Mouse (Mus musculus): ENCODE measurements around the gene Foxd1.

The Foxd1 gene

DNA sequence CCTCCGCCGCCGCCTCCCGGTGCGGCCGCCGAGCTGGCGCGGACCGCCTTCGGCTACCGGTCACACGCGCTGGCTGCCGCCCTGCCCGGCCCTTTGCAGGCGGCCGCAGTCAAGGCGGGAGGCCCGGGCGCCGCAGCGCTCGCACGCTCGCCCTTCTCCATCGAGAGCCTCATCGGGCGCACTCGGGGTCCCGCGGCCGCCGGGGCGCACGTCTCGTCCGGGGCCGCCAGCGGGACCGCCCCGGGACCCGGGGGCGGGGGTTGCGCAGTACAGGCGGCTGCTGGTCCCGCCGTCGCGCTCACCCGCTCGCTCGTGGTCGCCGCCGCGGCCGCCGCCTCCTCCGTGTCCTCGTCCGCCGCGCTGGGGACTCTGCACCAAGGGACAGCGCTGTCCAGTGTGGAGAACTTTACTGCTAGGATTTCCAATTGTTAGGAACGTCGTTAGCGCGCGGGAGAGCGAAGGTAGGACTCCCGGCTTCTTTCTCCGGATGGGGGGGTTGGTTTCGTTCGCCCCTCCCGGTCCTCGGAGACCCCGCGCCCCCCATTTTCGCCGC, 1.6 kb downstream of the Foxd1 start:
- DNase-seq (ENCODE audit: low spot score in 2 of 2), result no peak

GRCm38 (mm10) chr13:98356176-98356972, 2.3 kb downstream of the Foxd1 start:
- DNase-seq (ENCODE audit: low spot score in 2 of 2), result no peak

DNA sequence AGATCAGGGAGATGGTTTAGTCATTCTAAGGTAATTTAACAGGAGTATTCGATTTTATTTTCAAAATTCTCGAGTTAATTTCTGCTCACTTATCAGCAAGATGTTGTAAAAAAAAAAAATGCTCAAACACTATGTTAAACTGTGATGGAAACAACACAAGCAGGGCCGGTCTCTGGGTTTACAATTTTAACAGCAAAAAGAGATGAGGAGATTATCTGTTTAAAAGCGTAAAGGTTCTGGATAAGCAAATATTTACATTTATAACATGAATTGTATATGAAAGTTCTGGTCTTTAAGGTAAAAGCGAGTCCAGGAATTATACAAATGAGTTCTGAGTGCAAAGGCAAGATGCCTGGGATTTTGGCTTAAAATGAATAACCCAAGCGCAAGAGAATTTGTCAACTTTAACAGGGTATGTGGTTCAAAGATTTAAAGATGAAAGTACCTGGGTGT, 3.0 kb downstream of the Foxd1 start:
- no peak for DNase-seq (ENCODE audit: low spot score in 2 of 2)

GRCm38 (mm10) chr13:98357433-98358423, 3.7 kb downstream of the Foxd1 start:
- DNase-seq (ENCODE audit: low spot score in 2 of 2), result no peak

- DNase-seq (ENCODE audit: low spot score in 2 of 2), result no peak
Measured at GRCm38 (mm10) chr13:98358424-98359181, 4.6 kb downstream of the Foxd1 start.

GRCm38 (mm10) chr13:98359337-98359736, 5.3 kb downstream of the Foxd1 start:
- no peak for DNase-seq (ENCODE audit: low spot score in 2 of 2)

GRCm38 (mm10) chr13:98360391-98360790, 6.3 kb downstream of the Foxd1 start:
- DNase-seq (ENCODE audit: low spot score in 2 of 2), result no peak

DNA sequence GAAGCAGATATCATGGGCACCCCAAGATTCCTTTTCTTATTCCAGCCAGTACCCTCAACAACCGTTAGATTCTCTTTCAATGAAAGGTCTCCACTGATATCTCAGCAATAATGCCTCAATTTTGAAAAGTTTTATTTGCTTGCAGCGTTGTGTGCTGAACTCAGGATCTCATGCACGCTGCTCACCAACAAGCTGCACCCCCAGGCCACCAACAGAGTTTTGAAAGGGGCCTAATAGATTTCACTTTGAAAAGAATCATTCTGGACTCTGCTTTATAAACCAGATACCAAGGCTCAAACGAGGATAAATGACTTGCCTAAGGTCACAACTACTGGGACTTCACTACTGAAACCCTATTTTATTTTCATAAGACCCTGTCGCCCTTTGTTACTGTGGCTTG, 7.1 kb downstream of the Foxd1 start:
- no peak for DNase-seq (ENCODE audit: low spot score in 2 of 2)

- DNase-seq (ENCODE audit: low spot score in 2 of 2), result no peak
Measured at GRCm38 (mm10) chr13:98363046-98363445, 9.0 kb downstream of the Foxd1 start.

DNA sequence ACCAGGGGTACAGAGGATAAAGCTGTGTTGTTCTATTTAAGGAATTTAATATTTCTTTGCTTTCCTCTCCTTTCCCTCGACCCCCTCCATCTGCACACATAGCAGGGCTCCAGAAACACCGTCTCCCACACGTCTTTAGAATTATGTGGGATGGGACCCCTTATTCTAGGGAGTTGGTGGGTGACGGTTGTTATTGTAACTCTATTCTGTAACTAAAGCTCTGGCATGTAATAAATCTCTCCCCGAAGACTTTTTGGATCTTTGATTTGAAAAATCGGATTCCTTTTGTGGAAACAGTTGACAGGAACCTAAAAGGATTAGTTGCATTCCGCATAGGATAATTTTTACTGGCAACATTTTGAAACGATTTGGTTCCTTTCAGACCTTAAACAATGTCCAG, 11.0 kb downstream of the Foxd1 start:
- no peak for DNase-seq (ENCODE audit: low spot score in 2 of 2)

GRCm38 (mm10) chr13:98365766-98366421, 11.9 kb downstream of the Foxd1 start:
- no peak for DNase-seq (ENCODE audit: low spot score in 2 of 2)

GRCm38 (mm10) chr13:98366469-98367275, 12.6 kb downstream of the Foxd1 start:
- no peak for DNase-seq (ENCODE audit: low spot score in 2 of 2)

GRCm38 (mm10) chr13:98367601-98368000, 13.6 kb downstream of the Foxd1 start:
- no peak for DNase-seq (ENCODE audit: low spot score in 2 of 2)

- no peak for DNase-seq (ENCODE audit: low spot score in 2 of 2)
Measured at GRCm38 (mm10) chr13:98369046-98369445, 15.0 kb downstream of the Foxd1 start.

DNA sequence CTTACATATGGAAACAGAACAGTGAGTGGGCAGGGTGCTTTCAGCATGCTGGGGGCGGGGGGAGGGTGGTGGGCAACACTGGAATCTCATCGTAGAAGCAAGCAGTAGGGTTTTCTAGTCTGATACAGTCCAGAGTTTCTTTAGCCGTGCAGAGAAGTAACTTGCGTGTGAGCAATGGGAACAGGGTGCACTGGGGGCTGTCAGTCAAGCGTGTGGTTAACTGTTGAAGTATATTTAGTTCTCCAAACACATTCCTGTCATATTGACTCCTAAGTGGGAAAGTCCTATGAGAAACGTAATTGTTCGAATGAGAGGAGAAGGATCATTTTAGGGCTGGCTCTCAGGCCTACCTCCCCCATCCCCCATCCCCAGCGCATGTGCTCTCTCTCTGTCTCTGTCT, 20.5 kb downstream of the Foxd1 start:
- no peak for DNase-seq (ENCODE audit: low spot score in 2 of 2)

GRCm38 (mm10) chr13:98374979-98375378, 20.9 kb downstream of the Foxd1 start:
- DNase-seq (ENCODE audit: low spot score in 2 of 2), result no peak

DNA sequence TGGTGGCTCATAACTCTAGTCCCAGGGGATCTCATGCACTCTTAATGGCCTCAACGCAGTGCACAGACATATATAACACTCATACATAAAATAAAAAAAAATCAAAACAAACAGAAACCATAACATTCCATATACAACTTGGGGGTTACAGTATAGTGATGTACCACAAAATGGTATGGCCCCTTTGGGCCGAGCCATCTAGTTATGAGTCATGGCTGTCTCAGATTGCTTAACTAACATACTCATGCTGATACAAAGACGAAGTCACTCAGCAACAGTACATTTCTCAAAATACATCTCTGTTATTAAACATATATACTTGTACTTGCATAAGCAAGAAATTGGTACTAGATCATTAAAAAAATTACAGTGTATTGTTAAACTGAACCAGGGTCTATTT, 23.7 kb downstream of the Foxd1 start:
- DNase-seq (ENCODE audit: low spot score in 2 of 2), result no peak

GRCm38 (mm10) chr13:98382751-98383150, 28.7 kb downstream of the Foxd1 start:
- DNase-seq (ENCODE audit: low spot score in 2 of 2), result no peak

GRCm38 (mm10) chr13:98383911-98384498, 30.0 kb downstream of the Foxd1 start:
- DNase-seq (ENCODE audit: low spot score in 2 of 2), result no peak

DNA sequence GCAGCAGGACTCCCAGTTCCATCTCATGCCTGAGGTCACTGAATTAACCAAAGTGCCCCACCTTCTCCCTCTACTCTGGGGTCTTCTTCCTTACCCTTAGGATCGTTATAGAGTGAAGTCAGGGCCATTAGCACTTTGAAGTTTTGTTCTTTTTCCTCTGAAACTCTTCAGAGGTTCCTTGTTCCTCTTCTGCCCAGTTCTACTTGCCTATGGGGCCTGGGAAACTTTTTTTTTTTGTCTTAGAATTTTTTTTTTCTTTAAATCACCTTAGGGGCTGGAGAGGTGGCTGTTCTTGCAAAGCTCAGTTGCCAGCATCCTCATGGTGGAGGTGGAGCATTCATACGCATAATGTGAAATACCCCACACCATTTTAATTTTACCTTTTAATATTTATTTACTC, 31.8 kb downstream of the Foxd1 start:
- no peak for DNase-seq (ENCODE audit: low spot score in 2 of 2)

All from frontal cortex, postnatal 14 days (tissue).